Mouse (Mus musculus) embryo, embryonic 10 days (tissue): ENCODE measurements around the gene Krt9.
"Not testable (repeated sequence)": the region's sequence is repeated elsewhere in the genome, so short reads cannot be mapped to it uniquely, and the experiment has no call there.

Experiments used
- DNase-seq: peaks from one replicate; pipeline ENCODE4 v3.0.0-alpha.2; 2015; ENCODE audit warnings: low spot score

The Krt9 gene

DNA sequence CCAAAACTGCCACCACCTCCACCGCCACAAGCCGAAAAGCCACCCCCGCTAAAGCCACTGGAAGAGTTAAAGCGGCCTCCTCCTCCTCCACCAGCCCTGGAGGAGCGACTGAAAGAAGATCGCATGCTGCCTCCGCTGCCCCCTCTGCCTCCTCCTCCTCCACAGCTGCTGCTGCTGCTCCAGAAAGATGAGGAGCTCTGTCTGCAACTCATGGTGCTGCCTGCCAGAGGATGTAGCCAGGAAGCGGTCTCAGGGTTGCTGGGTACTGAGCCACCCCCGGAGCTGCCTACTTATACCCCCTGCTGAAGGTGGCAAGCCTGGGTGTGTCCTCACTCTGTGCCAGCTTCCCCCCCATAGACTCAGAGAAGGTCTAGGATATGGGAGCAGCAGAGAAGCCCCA, at the start of gene Krt9:
TSS of gene Krt9 (minus strand) at position 255 of the 400 bp plus-strand sequence.
- DNase-seq = no peak

DNA sequence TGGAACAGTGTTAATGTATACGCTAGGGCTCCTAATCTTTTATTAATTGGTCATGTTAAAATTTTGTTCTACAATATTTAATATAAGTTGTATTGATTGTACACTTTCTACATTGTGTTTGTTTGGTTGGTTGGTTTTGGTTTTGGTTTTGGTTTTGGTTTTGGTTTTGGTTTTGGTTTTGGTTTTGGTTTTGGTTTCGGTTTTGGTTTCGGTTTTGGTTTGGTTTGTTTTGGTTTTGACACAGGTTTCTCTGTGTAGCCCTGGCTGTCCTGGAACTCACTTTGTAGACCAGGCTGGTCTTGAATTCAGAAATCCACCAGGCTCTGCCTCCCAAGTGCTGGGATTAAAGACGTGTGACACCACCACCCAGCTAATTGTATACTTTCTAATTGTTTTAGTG, 47.2 kb upstream of the Krt9 start:
- DNase-seq = not testable (repeated sequence)

DNA sequence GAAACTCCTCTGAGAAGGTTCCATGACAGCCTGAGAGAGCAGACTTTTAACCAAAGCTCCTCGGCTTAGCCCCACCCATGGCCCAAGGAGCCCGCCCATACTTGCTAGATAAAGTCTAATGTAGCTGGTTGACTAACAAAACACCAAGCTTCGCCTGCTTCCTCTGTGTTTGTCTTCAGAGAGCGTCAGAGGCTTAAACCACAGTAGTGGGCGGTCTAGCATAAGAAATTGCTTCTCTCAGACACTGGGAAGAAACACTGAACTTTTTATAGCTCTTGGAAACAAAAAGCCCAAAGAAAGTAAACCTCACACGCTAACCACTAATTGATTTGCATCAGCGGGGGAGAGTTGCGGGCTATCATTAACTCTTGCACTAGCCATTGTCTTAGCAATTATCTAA, 28.7 kb upstream of the Krt9 start:
- DNase-seq = no peak

- no peak for DNase-seq
These were observed 26.3 kb upstream of the Krt9 start for GRCm38 (mm10) chr11:100219304-100219703.

- no peak for DNase-seq
These were observed 15.5 kb upstream of the Krt9 start for GRCm38 (mm10) chr11:100208542-100208941.

GRCm38 (mm10) chr11:100207498-100207897, 14.5 kb upstream of the Krt9 start, which contains the start of gene Krt14:
Gene Krt14 (minus strand): TSS chr11:100207548.
- DNase-seq = no peak

DNA sequence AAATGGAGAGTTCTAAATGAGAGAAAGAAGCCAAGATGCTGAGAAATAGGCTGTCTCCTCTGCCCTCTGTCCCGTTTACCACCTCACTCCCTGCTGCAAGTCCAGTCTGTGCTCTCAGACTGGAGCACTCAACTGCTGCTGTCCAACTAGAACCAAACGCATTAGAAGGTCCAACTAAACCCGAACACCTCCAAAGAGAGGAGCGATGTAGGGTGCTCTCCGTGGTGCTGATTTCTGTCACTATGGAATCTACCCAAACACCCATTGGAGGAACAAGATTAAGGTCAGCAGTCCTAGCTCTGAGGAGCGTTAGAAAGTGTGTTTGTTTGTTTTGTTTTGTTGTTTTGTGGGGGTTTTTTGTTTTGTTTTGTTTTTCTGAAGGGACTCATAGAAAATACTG, 10.4 kb upstream of the Krt9 start:
- DNase-seq = peak; percentile 81

GRCm38 (mm10) chr11:100202906-100203305, 9.9 kb upstream of the Krt9 start:
- no peak for DNase-seq

GRCm38 (mm10) chr11:100200104-100200820, 7.2 kb upstream of the Krt9 start:
- peak; percentile 47 for DNase-seq

DNA sequence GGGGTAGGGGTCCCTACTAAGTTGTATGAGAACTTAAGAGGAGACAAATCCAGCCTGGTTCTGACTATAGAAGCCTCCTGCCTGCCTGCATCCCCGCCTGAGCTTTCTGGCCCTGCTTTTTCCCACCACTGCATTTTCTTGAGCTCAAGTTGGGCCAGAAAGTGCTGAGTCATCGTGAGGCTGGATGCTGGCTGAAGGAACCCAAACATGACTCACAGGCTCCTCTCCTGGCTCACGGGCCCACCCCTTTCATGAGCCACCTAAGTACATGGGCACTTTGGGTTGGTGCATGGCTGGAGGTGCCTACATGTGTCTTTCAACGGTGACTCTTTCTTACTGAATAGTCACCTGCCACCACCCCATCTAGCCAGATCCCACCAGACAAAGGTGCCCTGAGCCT, 5.6 kb upstream of the Krt9 start:
- DNase-seq = no peak

DNA sequence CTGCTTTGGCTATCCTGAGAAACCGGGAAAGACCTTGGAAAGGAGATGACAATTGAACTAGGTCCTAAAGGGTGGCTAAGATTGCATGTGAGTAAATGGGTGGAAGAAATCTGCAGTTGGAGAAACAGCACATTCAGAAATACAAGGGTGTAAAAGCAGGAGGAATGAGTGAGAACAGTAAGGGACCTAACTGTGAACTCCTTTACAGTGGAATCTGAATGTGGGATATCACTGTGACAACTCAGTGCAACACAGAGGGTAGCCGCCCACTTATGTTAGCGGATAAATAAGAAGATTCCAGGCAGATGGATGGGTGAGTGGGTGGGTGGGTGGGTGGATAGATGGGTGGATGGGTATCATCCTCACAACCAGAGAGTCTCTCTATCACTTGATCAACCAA, 1.2 kb downstream of the Krt9 start:
- no peak for DNase-seq

GRCm38 (mm10) chr11:100186736-100187135, 6.3 kb downstream of the Krt9 start:
- no peak for DNase-seq

GRCm38 (mm10) chr11:100181725-100182124, 11.3 kb downstream of the Krt9 start:
- DNase-seq = no peak

DNA sequence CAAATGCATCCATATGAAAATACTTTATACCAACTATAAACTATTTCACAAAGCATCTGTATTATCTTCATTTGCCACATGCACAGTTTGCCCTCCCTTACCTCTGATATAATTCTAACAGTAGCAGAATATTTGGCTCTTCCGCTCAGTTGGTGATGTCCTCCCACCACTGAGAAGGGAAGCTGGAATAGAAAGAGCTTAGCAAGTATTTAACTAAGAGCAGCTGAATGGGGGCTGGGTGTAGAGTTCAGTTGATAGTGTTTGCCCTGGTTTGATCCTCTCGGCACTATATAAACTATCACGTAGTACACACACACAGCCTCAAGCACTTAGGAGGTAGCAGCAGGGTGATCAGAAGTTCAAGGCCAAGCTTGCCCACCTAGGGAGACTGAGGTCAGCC, 13.8 kb downstream of the Krt9 start:
- no peak for DNase-seq

GRCm38 (mm10) chr11:100178307-100178706, 14.7 kb downstream of the Krt9 start:
- no peak for DNase-seq

DNA sequence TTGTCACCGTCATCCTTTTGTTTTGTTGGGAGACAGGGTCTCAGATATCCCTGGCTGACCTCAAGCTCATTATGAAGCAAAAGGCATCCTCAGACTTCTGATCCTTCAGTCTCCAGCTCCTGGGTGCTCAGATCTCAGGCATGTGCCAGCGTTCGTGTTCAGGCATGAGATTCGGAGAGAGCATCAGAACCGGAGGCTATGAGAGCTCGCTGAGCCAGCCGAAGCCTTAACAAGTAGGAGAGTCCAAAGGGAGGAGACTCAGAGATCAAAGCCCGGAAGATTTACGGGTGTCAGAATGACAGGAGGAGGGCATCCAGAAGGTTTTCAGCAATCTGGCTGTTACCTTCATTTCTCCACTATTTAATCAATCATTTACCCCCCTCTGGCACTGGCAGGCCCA, 16.3 kb downstream of the Krt9 start:
- peak; percentile 26 for DNase-seq

DNA sequence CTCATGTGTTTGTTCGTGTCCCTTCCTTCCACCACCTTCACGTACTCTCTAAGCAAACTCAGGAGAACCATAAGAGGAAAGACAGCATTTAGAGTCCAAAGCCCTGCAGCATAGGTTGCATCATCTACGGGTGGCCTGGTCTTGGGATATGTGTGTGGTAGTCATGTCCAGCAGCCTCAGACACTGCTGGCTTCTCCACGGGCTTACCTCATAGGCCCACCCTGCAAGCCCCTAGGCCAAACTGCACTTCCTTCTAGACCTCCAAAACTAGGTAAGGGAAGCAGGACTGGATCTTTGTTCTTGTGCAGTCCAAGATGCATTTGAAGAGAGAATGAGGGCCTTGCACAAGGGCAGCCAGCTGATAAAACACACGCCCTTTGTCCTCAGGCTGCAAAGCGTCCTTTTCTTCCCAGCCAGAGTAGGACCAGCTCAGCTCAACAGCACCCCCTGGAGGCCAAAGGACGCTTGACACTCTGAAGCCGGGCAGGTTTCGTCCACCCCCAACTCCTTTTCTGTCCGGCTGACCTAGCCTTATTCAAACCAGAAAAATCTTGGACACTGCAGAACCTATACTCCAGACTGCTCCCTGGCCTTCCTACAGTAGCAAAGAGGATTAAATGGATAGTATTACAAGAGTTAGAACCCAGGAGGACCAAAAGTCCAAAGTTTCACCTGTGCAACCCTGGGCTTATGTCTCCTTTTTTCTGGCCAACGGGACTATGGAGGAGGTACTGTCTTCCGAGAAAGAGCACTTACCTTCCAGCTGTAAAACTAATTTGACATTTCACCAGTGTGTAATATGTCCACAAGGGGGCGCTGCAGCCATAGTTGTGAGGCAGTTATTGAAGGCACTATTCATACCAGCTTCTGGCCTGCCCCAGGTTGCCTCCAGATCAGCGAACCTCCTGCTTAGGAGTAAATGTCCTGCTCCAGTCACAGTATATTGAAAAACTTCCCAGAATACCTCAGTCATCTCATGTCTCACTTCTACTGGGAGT, 24.0 kb downstream of the Krt9 start:
- DNase-seq = peak; percentile 85

DNA sequence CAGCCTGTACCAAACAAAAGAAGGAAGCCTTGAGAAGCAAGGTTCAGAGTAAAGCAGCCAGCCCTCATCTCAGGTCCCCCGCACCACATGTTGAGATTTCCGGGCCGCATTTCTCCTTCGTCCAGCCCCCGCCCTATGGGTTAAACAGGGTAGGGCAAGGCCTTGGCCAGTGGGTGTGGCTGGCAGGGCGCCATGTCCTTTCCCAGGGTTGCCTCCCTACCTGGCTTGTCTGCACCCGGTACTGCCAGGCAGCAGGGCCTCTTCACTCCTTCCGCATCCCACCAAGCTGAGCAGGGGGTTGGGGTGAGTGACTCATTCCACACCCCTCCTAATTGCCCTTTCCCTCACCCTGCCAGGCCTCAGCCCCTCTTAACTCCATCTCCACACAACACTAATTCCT, 25.0 kb downstream of the Krt9 start:
- DNase-seq = no peak

- DNase-seq = no peak
These were observed 28.7 kb downstream of the Krt9 start for GRCm38 (mm10) chr11:100164392-100164791.

DNA sequence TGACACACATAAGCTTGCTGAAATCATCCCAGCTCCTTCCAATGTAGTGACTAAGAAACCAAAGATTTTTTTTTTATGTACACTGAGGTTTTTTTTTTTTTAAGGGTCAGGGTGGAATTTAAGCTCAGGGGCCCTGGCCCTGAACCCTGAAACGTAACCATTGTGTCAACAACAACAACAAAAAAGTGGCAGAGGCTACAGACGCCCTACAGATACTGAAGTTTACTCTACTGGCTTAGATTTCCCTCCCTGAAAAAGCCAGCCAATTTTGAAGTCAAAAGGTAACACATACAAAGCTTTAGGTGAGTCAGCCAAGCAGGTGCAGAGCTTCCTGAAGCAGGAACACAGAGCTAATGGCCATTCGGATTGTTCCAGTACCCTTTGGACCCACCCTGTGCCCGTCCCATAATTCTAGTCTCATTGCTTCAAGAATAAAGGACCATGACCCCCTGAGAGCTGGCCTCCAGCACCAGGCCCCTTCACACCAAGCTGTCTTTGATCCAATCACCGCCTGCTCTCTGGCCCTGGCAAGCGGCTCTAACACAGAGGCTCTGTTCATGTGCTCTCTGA, 35.1 kb downstream of the Krt9 start:
- no peak for DNase-seq

DNA sequence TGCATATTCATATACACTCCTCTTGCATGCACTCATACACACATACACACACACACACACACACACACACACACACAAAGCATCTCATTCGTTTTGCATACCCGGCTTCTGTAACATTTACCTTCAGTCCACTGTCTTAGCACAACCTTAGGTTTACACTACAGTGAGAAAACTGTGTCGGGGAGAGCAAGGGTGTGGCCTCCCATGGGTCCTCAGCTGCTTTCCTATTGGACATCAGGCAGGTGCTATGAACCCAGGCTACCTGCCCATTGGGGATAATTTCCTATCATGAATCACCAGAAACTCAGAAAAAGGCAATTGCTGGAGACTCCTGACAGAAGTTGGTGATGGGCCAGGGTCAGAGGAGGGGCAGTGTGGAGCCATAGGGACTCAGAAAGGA, 35.7 kb downstream of the Krt9 start:
- no peak for DNase-seq

DNA sequence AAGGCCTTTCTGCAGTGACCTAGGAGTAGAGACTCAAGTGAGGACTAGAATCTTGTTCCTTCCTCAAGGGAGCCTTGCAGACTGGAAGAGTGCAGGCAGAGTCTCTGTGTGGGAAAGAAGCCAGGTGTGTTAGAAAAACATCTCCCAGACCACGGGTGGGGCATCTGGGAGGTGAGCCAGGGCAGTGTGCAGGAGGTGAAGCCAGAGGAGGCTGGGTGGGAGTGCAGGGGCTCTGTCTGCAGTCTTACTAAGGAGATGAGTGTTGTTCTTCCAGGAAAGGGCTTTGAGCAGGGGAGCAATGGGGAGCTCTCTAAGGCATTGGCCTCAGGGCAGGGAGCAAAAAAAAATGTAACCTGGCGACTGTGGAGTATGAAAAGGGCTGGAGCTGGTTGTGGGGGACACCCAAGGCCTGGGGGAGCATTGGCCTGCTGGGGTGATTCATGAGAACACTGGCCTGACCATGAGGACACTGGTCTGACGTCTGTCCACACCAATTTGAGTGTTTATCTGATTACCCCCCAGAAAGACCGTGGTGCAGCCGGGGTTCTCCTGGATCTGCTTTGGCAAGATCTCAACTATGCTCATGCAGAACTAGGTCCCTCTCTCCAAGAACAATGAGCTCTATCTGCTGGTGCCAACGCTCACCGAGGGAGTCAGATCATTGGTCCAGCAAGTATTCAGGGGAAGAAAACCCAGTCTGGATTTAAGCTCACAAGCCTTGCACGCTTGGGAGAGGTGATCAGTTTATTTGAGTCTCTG, 37.4 kb downstream of the Krt9 start:
- DNase-seq = no peak
